Mouse (Mus musculus) midbrain, embryonic 10.5 days (tissue): Measurements from ENCODE around the gene Wdr34. TPM values are rescaled to one million over a fixed set of nuclear protein-coding genes. Genes with fewer than 3 reads are reported as not detected.

Experiments
- DNase-seq: peaks from one replicate; pipeline ENCODE4 v3.0.0-alpha.2; 2017; ENCODE audit warnings: low spot score
- H3K27ac ChIP-seq: fragments of 300-500 bp; sonication (generic); replicated peaks from 2 replicates; pipeline ENCODE4 v1.5.1; 2016; ENCODE audit warnings: mild to moderate bottlenecking
- H3K27me3 ChIP-seq: fragments of 300-500 bp; sonication (generic); 2 replicates; pipeline ENCODE4 v1.6.1; 2016; ENCODE audit warnings: low read depth, mild to moderate bottlenecking; ENCODE audit not compliant: poor library complexity, severe bottlenecking
- H3K36me3 ChIP-seq: fragments of 300-500 bp; sonication (generic); 2 replicates; pipeline ENCODE4 v1.6.1; 2016; ENCODE audit warnings: mild to moderate bottlenecking, moderate library complexity
- H3K4me1 ChIP-seq: fragments of 300-500 bp; sonication (generic); 2 replicates; pipeline ENCODE4 v1.6.1; 2016
- H3K4me3 ChIP-seq: fragments of 300-500 bp; sonication (generic); 2 replicates; pipeline ENCODE4 v1.5.1; 2016; ENCODE audit warnings: mild to moderate bottlenecking, moderate library complexity
- H3K9me3 ChIP-seq: fragments of 300-500 bp; sonication (generic); replicated peaks from 2 replicates; pipeline ENCODE4 v1.6.1; 2016; ENCODE audit warnings: mild to moderate bottlenecking
- WGBS: fragments of 180-500 bp; shearing (Covaris S2); methylation state at CpG from one replicate; pipeline ENCODE4 v1.1.7; 2016; 5-methylcytosine and 5-hydroxymethylcytosine counted together
- polyA plus RNA-seq: library from polyadenylated mRNA; unstranded; fragments of >200 nt; fragmentation: Nextera tagmentation; extraction: Ambion mirVana; gene quantifications from 2 replicates; pipeline ENCODE4 v1.2.1, GENCODE M21; 2016

Gene Wdr34
- 26.6 and 30.5 TPM in 2 replicates for polyA plus RNA-seq

DNA sequence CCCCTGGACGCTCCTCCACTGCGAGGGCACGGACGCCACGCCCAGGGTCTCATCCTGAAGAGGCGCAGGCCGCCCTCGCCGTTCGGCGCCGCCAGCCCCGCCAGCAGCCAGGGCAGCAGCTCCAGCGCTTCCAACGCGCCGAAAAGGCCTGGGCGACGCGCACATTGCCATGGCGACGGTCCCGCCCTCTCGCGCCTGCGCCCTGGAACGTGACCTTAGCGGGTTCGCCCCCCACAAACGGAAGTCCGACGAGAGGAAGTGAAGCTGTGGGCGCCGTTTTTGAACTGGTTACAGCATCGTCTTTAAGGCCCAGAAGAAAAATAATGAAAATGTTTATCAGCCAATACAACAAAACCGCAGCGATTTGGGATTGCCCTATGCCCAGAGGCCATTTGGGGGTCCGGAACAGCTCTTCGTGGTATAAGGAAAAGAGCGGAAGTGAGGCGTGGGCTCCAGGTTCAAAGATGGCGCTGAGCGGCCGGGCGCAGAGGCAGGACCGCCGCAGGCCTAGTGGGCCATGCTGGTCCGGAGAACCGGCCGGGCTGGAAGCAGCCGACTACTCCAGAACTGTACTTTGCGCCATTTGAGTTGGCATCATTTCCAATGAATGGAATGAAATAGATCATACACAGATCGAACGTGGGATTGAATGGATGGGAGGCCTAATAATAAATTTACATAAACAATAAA lies at the start of gene Wdr34:
TSS of gene Wdr34 (minus strand) at position 183 of the 690 bp plus-strand sequence.
- WGBS, result under 1% methylated on average over 54 of the region's 54 CpGs
- peaks cover 11% of the 10 kb centered on the region for H3K36me3 ChIP-seq
- peak; percentile 99 for DNase-seq
- H3K4me3 ChIP-seq, result peak within 1 kb of the TSS; percentile 66
- H3K9me3 ChIP-seq, result no peaks in the 10 kb centered on the region
- H3K27ac ChIP-seq, result peak within 1 kb of the TSS; percentile 98
- H3K27me3 ChIP-seq, result peaks cover 4% of the 10 kb centered on the region; the same call in 1 of the 2 replicates
- peaks cover 10% of the 10 kb centered on the region; the same call in 1 of the 2 replicates for H3K4me1 ChIP-seq

DNA sequence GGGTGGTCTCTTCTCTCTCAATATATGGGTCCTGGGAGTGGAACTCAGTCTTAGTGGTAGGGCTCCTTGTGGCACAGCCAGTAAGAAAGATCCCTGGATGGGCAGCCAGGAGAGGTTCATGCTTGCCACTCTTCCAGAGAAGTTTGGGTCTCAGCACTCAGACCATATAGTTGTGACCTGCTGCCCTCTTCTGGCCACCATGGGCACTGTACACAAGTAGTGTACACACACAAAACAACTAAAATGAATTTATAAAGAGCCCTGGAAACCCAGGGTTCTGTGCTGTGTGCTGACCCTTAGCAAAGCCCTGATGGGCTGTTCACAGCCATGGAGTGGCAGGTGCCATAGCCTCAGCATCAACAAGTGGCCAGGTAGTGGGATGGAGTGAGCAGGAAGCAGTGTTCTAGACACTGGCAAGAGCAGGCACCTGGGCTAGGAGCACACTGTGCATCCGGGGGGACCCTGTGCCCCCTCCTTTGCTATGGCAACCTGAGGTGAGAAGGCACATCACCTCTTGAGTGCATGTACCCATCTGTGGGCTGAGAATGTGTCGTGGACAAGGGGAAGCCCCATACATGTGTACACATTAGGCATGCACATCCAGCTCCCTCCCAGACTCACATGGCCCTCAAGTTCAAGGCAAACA lies 47.3 kb upstream of the Wdr34 start:
- peak; percentile 58 for DNase-seq
- WGBS, result 78% methylated on average over 2 of the region's 2 CpGs
- H3K36me3 ChIP-seq, result peaks cover 36% of the 10 kb centered on the region

DNA sequence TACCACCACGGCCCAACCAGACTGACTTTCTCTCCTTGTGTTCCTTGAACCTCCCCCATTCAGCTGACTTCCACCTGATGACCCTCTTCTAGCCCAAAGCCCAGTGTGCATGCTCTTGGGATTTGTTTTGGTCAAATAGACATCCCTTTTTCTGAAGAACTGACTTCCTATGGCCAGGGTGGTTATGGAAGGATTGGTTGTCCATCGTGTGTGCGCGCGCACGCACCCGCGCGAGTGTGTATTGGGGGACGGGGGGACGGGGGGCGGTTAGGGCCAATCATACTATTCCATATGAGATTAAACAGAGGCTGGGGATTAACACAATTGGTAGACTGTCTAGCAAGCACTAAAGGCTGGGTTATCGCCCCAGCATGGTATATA lies 45.5 kb upstream of the Wdr34 start:
- H3K36me3 ChIP-seq, result peaks cover 33% of the 10 kb centered on the region

More for the DNA sequence above, 47.3 kb upstream of the Wdr34 start:
- Histone ChIP-seq H3K27me3 (no peaks in the 10 kb centered on the region), H3K4me3 (no peak overlapping the region), H3K9me3 (no peaks in the 10 kb centered on the region), H3K27ac (no peak overlapping the region), H3K4me1 (peaks cover 34% of the 10 kb centered on the region)

DNA sequence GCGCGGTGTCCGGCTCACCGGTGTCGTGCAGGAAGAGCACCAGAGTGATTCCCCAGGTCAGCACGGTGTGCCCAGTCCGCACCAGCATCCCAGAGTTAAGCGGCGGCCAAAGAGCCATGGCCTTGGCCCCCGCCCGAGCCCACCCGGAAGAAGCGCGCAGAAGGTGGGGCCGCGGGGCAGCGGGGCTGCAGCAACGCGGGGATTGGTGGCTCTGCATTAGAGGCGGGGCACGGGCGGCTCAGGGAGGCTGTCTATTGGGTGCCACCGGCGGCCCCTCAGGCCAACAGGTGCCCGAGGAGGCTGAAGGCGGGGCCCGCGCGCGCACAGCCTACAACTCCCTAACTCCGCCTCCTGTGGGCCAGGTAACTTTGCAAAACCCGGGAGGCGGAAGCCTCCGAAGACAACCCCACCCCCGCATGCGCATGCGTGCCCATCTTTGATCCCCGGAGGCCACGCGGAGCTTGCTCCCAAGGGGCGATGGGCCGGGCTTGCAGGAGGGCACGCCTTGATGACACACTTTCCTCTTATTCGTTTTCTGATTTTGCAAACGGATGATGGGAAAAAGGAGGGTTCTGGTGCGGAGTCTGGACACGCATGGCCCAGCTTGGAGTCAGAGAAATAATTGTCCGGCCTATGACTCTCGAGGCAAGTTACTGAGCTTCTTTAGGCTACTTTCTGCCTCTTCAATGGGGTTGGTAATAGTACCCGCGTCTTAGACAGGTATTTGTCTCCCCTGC lies 45.0 kb upstream of the Wdr34 start, which contains the start of gene Zdhhc12:
TSS of gene Zdhhc12 (minus strand) at position 178 of the 737 bp plus-strand sequence.
- H3K27me3 ChIP-seq, result no peaks in the 10 kb centered on the region
- H3K27ac ChIP-seq, result peak within 1 kb of the TSS; percentile 72
- peaks cover 27% of the 10 kb centered on the region for H3K36me3 ChIP-seq
- H3K9me3 ChIP-seq, result no peaks in the 10 kb centered on the region
- under 1% methylated on average over 51 of the region's 51 CpGs for WGBS
- H3K4me3 ChIP-seq, result peak within 1 kb of the TSS; percentile 57
- DNase-seq, result peak; percentile 96
- peaks cover 34% of the 10 kb centered on the region for H3K4me1 ChIP-seq

More for the DNA sequence above, 45.5 kb upstream of the Wdr34 start:
- WGBS, result 3% methylated on average over 13 of the region's 13 CpGs
- DNase-seq, result no peak
- H3K4me1 ChIP-seq, result peaks cover 34% of the 10 kb centered on the region
- H3K27me3 ChIP-seq, result no peaks in the 10 kb centered on the region
- no peaks in the 10 kb centered on the region for H3K9me3 ChIP-seq
- H3K4me3 ChIP-seq, result peak overlapping the region; percentile 57
- peak overlapping the region; percentile 72 for H3K27ac ChIP-seq

DNA sequence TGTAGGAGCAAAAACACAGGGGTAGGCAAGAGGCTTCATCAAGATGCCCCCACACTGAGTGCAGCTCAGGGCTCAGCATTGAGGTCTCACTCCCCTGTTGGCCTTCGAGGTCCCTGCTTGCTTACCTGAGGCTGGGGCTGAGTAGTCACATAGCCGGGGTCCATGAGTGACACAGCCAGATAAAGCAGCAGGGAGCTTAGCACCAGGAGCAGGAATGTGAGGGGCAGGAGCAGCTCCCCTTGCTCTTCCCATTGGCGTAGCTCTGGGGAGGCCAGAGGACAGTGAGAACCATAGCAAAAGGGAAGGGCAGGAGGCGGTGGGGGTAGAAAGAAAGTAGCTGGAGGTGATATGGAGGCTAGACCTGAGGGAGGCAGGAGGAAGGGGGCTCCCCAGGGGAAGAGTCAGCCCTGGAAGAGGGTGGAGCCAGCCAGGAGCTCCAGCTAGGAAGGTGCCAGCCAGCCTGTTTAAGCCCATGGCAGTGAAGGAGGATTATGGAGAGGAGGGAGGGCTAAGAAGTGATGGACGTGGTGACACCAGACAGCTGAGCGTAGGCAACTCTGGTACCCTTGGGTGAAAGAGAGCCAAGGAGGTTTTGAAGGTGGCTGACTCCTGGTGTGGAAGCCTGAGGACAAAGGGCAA lies 43.7 kb upstream of the Wdr34 start:
- H3K36me3 ChIP-seq, result peaks cover 29% of the 10 kb centered on the region
- H3K27me3 ChIP-seq, result no peaks in the 10 kb centered on the region
- H3K4me3 ChIP-seq, result peak overlapping the region; percentile 57
- DNase-seq, result no peak
- H3K4me1 ChIP-seq, result peaks cover 34% of the 10 kb centered on the region
- H3K9me3 ChIP-seq, result no peaks in the 10 kb centered on the region
- WGBS, result 50% methylated on average over 6 of the region's 6 CpGs
- peak overlapping the region; percentile 72 for H3K27ac ChIP-seq

DNA sequence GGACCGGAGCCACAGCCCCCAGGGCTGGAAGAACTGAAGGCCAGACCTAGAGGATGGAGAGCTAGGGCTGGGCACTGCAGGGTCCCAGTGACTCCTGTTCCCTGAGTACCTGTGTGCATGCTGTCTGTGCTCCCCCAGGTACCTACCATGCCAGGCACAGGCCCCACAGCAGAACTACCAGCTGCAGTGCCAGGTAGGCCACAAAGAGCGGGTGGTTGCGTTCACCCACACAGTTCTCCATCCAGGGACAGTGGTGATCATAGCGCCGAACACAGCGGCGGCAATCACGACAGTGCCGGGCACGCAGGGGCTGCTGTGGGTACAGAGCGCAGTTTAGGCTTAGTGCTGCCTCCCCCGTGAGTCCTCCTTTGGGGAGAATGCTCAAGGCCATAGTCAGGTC lies 42.8 kb upstream of the Wdr34 start:
- H3K4me3 ChIP-seq, result no peak overlapping the region
- no peaks in the 10 kb centered on the region for H3K27me3 ChIP-seq
- peaks cover 34% of the 10 kb centered on the region for H3K4me1 ChIP-seq
- peaks cover 37% of the 10 kb centered on the region for H3K36me3 ChIP-seq
- no peak overlapping the region for H3K27ac ChIP-seq
- DNase-seq, result no peak
- WGBS, result 95% methylated on average over 12 of the region's 12 CpGs
- H3K9me3 ChIP-seq, result no peaks in the 10 kb centered on the region

DNA sequence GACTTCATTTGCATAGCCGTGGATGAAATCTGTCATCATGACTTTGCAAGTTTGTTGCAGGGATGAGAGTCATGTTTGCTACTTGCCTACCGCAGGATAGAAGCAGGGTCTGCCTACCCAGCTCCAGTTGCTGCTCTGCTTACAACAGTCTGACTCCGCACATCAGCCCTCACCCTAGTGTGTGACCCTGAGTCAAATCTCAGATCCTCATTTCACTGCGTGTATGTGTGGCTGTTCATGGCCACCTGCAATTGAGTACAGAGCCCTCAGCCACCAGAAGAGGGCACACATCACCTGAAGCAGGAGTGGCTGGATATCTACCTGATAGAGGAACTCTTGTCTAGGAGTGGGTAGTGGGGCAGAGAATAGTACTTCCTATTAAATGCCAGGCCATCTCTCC lies 38.6 kb upstream of the Wdr34 start:
- Histone ChIP-seq H3K27ac (no peak overlapping the region), H3K27me3 (no peaks in the 10 kb centered on the region), H3K36me3 (peaks cover 35% of the 10 kb centered on the region), H3K4me1 (peaks cover 21% of the 10 kb centered on the region), H3K4me3 (no peak overlapping the region), H3K9me3 (no peaks in the 10 kb centered on the region)
- no peak for DNase-seq
- WGBS, result 95% methylated on average over 4 of the region's 4 CpGs

DNA sequence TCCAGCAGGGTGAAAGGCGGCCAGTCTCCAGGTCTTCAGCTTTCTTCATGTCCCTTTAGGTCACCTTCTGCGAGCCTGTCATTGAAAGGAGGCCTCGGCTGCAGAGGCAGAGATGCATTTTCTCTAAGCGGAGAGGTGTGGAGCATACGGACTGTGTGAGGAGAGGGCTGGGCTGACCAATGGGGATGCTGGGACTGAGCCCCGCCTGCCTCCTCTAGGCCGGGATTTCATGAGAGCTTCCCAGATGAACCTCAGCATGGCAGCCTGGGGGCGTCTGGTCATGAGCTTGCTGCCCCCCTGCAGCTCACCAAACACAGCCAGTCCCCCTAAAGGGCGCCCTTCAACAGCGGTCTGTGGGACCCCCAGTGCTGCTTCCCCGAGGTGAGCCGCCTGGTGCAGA lies 36.0 kb upstream of the Wdr34 start:
- WGBS, result 7% methylated on average over 12 of the region's 12 CpGs
- Histone ChIP-seq H3K4me3 (peak overlapping the region; percentile 40), H3K4me1 (peaks cover 13% of the 10 kb centered on the region), H3K27me3 (no peaks in the 10 kb centered on the region), H3K9me3 (no peaks in the 10 kb centered on the region), H3K36me3 (peaks cover 17% of the 10 kb centered on the region), H3K27ac (peak overlapping the region; percentile 63)
- DNase-seq, result peak; percentile 49

DNA sequence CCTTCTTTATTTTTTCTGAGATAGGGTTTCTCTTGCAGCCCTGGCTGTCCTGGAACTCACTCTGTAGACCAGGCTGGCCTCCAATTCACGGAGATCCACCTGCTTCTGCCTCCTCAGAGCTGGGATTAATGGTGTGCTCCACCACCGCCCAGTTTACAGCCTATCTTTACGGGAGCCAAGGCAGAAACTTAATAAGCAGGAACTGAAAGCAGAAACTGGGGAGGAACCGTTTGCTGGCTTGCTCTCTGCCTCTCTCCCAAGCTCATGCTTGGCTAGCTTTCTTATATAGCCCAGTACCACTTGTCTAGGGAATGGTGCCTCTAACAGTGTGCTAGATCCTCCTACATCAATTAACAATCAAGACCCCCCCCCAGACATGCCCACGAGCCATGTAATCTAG lies 35.4 kb upstream of the Wdr34 start:
- 54% methylated on average over 5 of the region's 5 CpGs for WGBS
- peak overlapping the region; percentile 63; the same call in 1 of the 2 replicates for H3K27ac ChIP-seq
- DNase-seq, result no peak
- no peaks in the 10 kb centered on the region for H3K9me3 ChIP-seq
- H3K4me3 ChIP-seq, result peak overlapping the region; percentile 40
- peaks cover 18% of the 10 kb centered on the region for H3K4me1 ChIP-seq
- no peaks in the 10 kb centered on the region for H3K27me3 ChIP-seq
- peaks cover 17% of the 10 kb centered on the region for H3K36me3 ChIP-seq

DNA sequence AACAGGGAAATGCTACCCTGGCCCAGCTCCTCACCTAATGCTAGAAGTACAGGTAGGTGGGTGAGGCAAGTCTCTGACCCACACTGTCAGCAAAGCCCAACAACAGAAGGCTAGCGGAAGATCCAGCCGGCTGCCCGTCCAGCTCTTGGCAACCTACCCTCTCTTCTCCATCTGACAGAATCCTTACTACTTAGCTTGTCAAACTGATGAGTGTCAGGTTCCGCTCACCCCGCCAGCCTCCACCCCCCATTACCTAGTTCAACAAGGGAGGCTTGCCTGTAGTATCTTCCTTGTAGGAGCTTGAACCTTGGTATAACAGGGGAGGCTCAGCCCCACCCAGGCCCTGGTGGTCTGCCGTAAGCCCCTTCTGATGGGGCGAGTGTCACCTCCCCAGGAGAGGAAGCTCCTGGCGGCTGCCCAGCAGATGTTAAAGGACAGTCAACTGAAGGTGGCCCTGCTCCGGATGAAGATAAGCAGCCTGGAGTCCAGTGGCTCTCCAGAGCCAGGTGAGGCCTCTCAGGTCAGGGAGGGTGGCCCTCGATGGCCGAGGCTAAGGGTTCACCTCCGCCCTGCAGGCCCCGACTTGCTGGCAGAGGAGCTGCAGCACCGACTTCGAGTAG lies 31.6 kb upstream of the Wdr34 start:
- H3K4me1 ChIP-seq, result peaks cover 38% of the 10 kb centered on the region
- H3K9me3 ChIP-seq, result no peaks in the 10 kb centered on the region
- H3K27ac ChIP-seq, result 0 out of 2 replicates have a peak overlapping the region, but pooled peaks have one; percentile 9
- 90% methylated on average over 15 of the region's 15 CpGs for WGBS
- DNase-seq, result no peak
- no peaks in the 10 kb centered on the region for H3K27me3 ChIP-seq
- H3K4me3 ChIP-seq, result no peak overlapping the region
- peaks cover 7% of the 10 kb centered on the region; the same call in 1 of the 2 replicates for H3K36me3 ChIP-seq

DNA sequence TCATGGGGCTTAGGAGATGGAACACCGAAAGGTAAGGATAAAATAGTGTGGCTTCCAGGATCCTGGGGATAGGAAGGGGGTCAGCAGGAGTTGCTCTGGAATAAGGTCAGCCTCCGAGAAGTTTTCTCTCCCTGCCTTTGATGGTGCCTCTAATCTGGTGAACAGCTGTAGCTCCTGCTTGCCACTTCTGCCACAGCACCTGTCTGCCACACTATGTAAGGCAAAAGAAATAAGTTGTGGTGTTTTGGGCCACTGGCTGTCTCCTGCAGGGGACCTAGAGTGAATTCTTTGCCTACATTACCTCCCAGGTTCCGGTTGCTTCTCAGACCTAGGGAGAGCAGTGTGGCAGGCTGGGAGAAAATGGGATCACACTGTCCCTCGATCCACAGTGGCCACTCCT lies 30.1 kb upstream of the Wdr34 start:
- H3K4me1 ChIP-seq, result peaks cover 25% of the 10 kb centered on the region
- WGBS, result 80% methylated on average over 4 of the region's 4 CpGs
- no peaks in the 10 kb centered on the region for H3K27me3 ChIP-seq
- H3K9me3 ChIP-seq, result no peaks in the 10 kb centered on the region
- H3K4me3 ChIP-seq, result peak overlapping the region; percentile 69
- H3K27ac ChIP-seq, result peak overlapping the region; percentile 89
- no peak for DNase-seq
- H3K36me3 ChIP-seq, result peaks cover 18% of the 10 kb centered on the region

DNA sequence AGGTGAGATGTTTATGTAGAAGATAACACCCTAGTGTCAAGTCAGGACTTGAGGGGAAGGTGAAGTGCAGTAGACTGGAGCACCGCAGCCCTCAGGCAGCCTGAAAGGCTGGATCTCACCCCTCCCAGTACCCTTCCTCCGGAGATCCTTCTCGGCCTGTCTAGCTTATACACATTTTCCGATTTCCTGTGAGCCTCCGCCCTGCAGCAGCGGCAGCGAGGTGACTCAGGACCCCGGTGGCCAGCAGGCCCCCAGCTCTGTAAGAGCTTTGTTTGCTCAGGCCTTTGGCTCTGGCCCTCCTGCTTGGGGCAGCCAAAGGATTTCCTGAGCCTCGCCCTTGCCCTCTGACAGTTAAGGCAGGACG lies 29.6 kb upstream of the Wdr34 start:
- Histone ChIP-seq H3K9me3 (no peaks in the 10 kb centered on the region), H3K27me3 (no peaks in the 10 kb centered on the region), H3K4me3 (peak overlapping the region; percentile 69), H3K27ac (peak overlapping the region; percentile 89), H3K36me3 (peaks cover 23% of the 10 kb centered on the region), H3K4me1 (peaks cover 25% of the 10 kb centered on the region)
- WGBS, result 29% methylated on average over 10 of the region's 10 CpGs
- no peak for DNase-seq
